Mouse (Mus musculus): ENCODE measurements at regions not wholly inside any gene's neighbourhood (a gene's known extent, or its start where the extent isn't known, plus 50 kb on each side); places are given as distances from the start of the nearest gene placed in this dataset.

- no peak for TF ChIP-seq POLR2A (IDR thresholded peaks at IDR 0.05; ENCODE audit: low read depth, low read length)
- TF ChIP-seq CTCF (IDR thresholded peaks at IDR 0.05; ENCODE audit: extremely low read depth, insufficient read length, insufficient replicate concordance, low read depth, low read length) = no peak
These were observed 122.5 kb upstream of the Ogfrl1 start for GRCm38 (mm10) chr1:23520113-23520512.

Measured in small intestine, adult 2 months (tissue).